Mouse (Mus musculus): Measurements from ENCODE around the gene Elavl1.

The Elavl1 gene

GRCm38 (mm10) chr8:4324983-4325750 is at the start of gene Elavl1, which contains the start of gene Ccl25:
TSS of gene Elavl1 (minus strand) at chr8:4325413.
TSS of gene Ccl25 (plus strand) at chr8:4325210.
- TF ChIP-seq GATA4 (IDR thresholded peaks at IDR 0.05; ENCODE audit: insufficient replicate concordance, low read length), result no peak; the same call in 1 of the 2 replicates

GRCm38 (mm10) chr8:4372657-4373056 is 47.4 kb upstream of the Elavl1 start:
- TF ChIP-seq GATA4 (IDR thresholded peaks at IDR 0.05; ENCODE audit: insufficient replicate concordance, low read length), result no peak

GRCm38 (mm10) chr8:4370078-4370477 is 44.9 kb upstream of the Elavl1 start:
- TF ChIP-seq GATA4 (IDR thresholded peaks at IDR 0.05; ENCODE audit: insufficient replicate concordance, low read length), result no peak

GRCm38 (mm10) chr8:4368470-4368869 is 43.3 kb upstream of the Elavl1 start:
- no peak for TF ChIP-seq GATA4 (IDR thresholded peaks at IDR 0.05; ENCODE audit: insufficient replicate concordance, low read length)

- no peak for TF ChIP-seq GATA4 (IDR thresholded peaks at IDR 0.05; ENCODE audit: insufficient replicate concordance, low read length)
Observed at GRCm38 (mm10) chr8:4367808-4368207, 42.6 kb upstream of the Elavl1 start.

GRCm38 (mm10) chr8:4366189-4366588 is 41.0 kb upstream of the Elavl1 start:
- no peak for TF ChIP-seq GATA4 (IDR thresholded peaks at IDR 0.05; ENCODE audit: insufficient replicate concordance, low read length)

GRCm38 (mm10) chr8:4360922-4361321 is 35.7 kb upstream of the Elavl1 start:
- TF ChIP-seq GATA4 (IDR thresholded peaks at IDR 0.05; ENCODE audit: insufficient replicate concordance, low read length), result no peak

- TF ChIP-seq GATA4 (IDR thresholded peaks at IDR 0.05; ENCODE audit: insufficient replicate concordance, low read length), result no peak
Observed at GRCm38 (mm10) chr8:4359362-4359761, 34.1 kb upstream of the Elavl1 start.

- TF ChIP-seq GATA4 (IDR thresholded peaks at IDR 0.05; ENCODE audit: insufficient replicate concordance, low read length), result no peak
Observed at GRCm38 (mm10) chr8:4355455-4355854, 30.2 kb upstream of the Elavl1 start.

- no peak for TF ChIP-seq GATA4 (IDR thresholded peaks at IDR 0.05; ENCODE audit: insufficient replicate concordance, low read length)
Observed at GRCm38 (mm10) chr8:4354516-4354915, 29.3 kb upstream of the Elavl1 start.

- TF ChIP-seq GATA4 (IDR thresholded peaks at IDR 0.05; ENCODE audit: insufficient replicate concordance, low read length), result no peak
Observed at GRCm38 (mm10) chr8:4353741-4354140, 28.5 kb upstream of the Elavl1 start.

GRCm38 (mm10) chr8:4350618-4351017 is 25.4 kb upstream of the Elavl1 start:
- no peak for TF ChIP-seq GATA4 (IDR thresholded peaks at IDR 0.05; ENCODE audit: insufficient replicate concordance, low read length)

- no peak for TF ChIP-seq GATA4 (IDR thresholded peaks at IDR 0.05; ENCODE audit: insufficient replicate concordance, low read length)
Observed at GRCm38 (mm10) chr8:4349335-4349734, 24.1 kb upstream of the Elavl1 start.

- TF ChIP-seq GATA4 (IDR thresholded peaks at IDR 0.05; ENCODE audit: insufficient replicate concordance, low read length), result no peak
Observed at GRCm38 (mm10) chr8:4348275-4348674, 23.1 kb upstream of the Elavl1 start.

GRCm38 (mm10) chr8:4347661-4348060 is 22.4 kb upstream of the Elavl1 start:
- TF ChIP-seq GATA4 (IDR thresholded peaks at IDR 0.05; ENCODE audit: insufficient replicate concordance, low read length), result no peak

GRCm38 (mm10) chr8:4340207-4340606 is 15.0 kb upstream of the Elavl1 start:
- no peak for TF ChIP-seq GATA4 (IDR thresholded peaks at IDR 0.05; ENCODE audit: insufficient replicate concordance, low read length)

GRCm38 (mm10) chr8:4335678-4336077 is 10.5 kb upstream of the Elavl1 start:
- no peak for TF ChIP-seq GATA4 (IDR thresholded peaks at IDR 0.05; ENCODE audit: insufficient replicate concordance, low read length)

Data from liver, adult (tissue).